Mouse (Mus musculus) bone marrow macrophage, adult 2 months (primary cell): ENCODE measurements around the gene Cdkn2d. TPM values are rescaled to one million over a fixed set of nuclear protein-coding genes. Genes with fewer than 3 reads are reported as not detected.
"Not testable (repeated sequence)": the region's sequence is repeated elsewhere in the genome, so short reads cannot be mapped to it uniquely, and the experiment has no call there.

Experiments
- H3K27ac ChIP-seq: 2 replicates; pipeline ENCODE4 v1.5.1; 2012; ENCODE audit warnings: low read depth, low read length; ENCODE audit not compliant: insufficient read depth
- H3K4me1 ChIP-seq: 2 replicates; pipeline ENCODE4 v1.6.1; 2012; ENCODE audit warnings: low read length; ENCODE audit not compliant: control insufficient read depth, insufficient read depth
- H3K4me3 ChIP-seq: 2 replicates; pipeline ENCODE4 v1.5.1; 2012; ENCODE audit warnings: mild to moderate bottlenecking, low read length, moderate library complexity; ENCODE audit not compliant: insufficient read depth
- CTCF ChIP-seq: IDR thresholded peaks from 2 replicates; pipeline ENCODE4 v1.5.1; 2012; ENCODE audit warnings: low read depth, mild to moderate bottlenecking, low read length, moderate library complexity
- POLR2A ChIP-seq: IDR thresholded peaks from 2 replicates; pipeline ENCODE4 v1.6.1; 2012; ENCODE audit warnings: mild to moderate bottlenecking, low read depth, low read length, borderline replicate concordance
- polyA plus RNA-seq: library from polyadenylated mRNA; stranded (reverse); fragments of >200 nt; gene quantifications from 2 replicates; pipeline ENCODE4 v1.2.4, GENCODE M21; 2012; ENCODE audit not compliant: missing spikeins, insufficient read depth, insufficient read length

The Cdkn2d gene
- polyA plus RNA-seq, 1 experiment: 33.1 TPM

- Histone ChIP-seq H3K4me3 (no peak overlapping the region), H3K27ac (no peak overlapping the region), H3K4me1 (peaks cover 6% of the 10 kb centered on the region; the same call in 1 of the 2 replicates)
- TF ChIP-seq POLR2A (no peak), CTCF (no peak)
Measured at GRCm38 (mm10) chr9:21277776-21278175, 13.4 kb downstream of the Cdkn2d start.

GRCm38 (mm10) chr9:21276307-21276706, 14.9 kb downstream of the Cdkn2d start:
- Histone ChIP-seq H3K27ac (no peak overlapping the region), H3K4me3 (no peak overlapping the region), H3K4me1 (peaks cover 6% of the 10 kb centered on the region; the same call in 1 of the 2 replicates)
- no peak for TF ChIP-seq POLR2A
- no peak for TF ChIP-seq CTCF

GRCm38 (mm10) chr9:21275727-21276126, 15.5 kb downstream of the Cdkn2d start:
- H3K27ac ChIP-seq: no peak overlapping the region
- TF ChIP-seq POLR2A: no peak
- TF ChIP-seq CTCF: no peak
- no peak overlapping the region for H3K4me3 ChIP-seq

GRCm38 (mm10) chr9:21275013-21275710, 16.0 kb downstream of the Cdkn2d start:
- H3K27ac ChIP-seq: no peak overlapping the region
- H3K4me3 ChIP-seq: no peak overlapping the region
- TF ChIP-seq POLR2A (no peak), CTCF (no peak)
- H3K4me1 ChIP-seq: peaks cover 5% of the 10 kb centered on the region; the same call in 1 of the 2 replicates

More at GRCm38 (mm10) chr9:21275727-21276126, 15.5 kb downstream of the Cdkn2d start:
- peaks cover 6% of the 10 kb centered on the region; the same call in 1 of the 2 replicates for H3K4me1 ChIP-seq

- H3K4me3 ChIP-seq: no peak overlapping the region
- no peak for TF ChIP-seq POLR2A
- H3K27ac ChIP-seq: no peak overlapping the region
- H3K4me1 ChIP-seq: peaks cover 3% of the 10 kb centered on the region; the same call in 1 of the 2 replicates
Measured at GRCm38 (mm10) chr9:21274336-21274735, 16.9 kb downstream of the Cdkn2d start.

- no peak for TF ChIP-seq CTCF
- no peak for TF ChIP-seq POLR2A
- no peak overlapping the region for H3K27ac ChIP-seq
- H3K4me1 ChIP-seq: peaks cover 3% of the 10 kb centered on the region; the same call in 1 of the 2 replicates
- H3K4me3 ChIP-seq: no peak overlapping the region
Measured at GRCm38 (mm10) chr9:21273520-21274228, 17.5 kb downstream of the Cdkn2d start.

GRCm38 (mm10) chr9:21273094-21273493, 18.1 kb downstream of the Cdkn2d start:
- H3K4me3 ChIP-seq: no peak overlapping the region
- TF ChIP-seq CTCF (no peak), POLR2A (no peak)
- H3K4me1 ChIP-seq: peaks cover 2% of the 10 kb centered on the region; the same call in 1 of the 2 replicates
- no peak overlapping the region for H3K27ac ChIP-seq

- TF ChIP-seq CTCF (no peak), POLR2A (no peak)
- Histone ChIP-seq H3K4me3 (no peak overlapping the region), H3K27ac (no peak overlapping the region), H3K4me1 (no peaks in the 10 kb centered on the region)
Measured at GRCm38 (mm10) chr9:21272391-21272790, 18.8 kb downstream of the Cdkn2d start.

- not testable (repeated sequence) for H3K27ac ChIP-seq, H3K4me3 ChIP-seq, H3K4me1 ChIP-seq
Measured at GRCm38 (mm10) chr9:21269590-21269989, 21.6 kb downstream of the Cdkn2d start.

GRCm38 (mm10) chr9:21268305-21268704, 22.9 kb downstream of the Cdkn2d start:
- TF ChIP-seq CTCF (no peak), POLR2A (no peak)
- Histone ChIP-seq H3K4me1 (peaks cover 12% of the 10 kb centered on the region), H3K27ac (no peak overlapping the region), H3K4me3 (no peak overlapping the region)
